Mouse (Mus musculus): Measurements from ENCODE around the gene Rps19bp1. TPM values are rescaled to one million over a fixed set of nuclear protein-coding genes. Genes with fewer than 3 reads are reported as not detected.
A peak's percentile ranks its signal among the peaks of the same experiment; 100 is the strongest.

The Rps19bp1 gene
- total RNA-seq, 2 experiments from 2014 or later, result 9.9 to 11.2 TPM

DNA sequence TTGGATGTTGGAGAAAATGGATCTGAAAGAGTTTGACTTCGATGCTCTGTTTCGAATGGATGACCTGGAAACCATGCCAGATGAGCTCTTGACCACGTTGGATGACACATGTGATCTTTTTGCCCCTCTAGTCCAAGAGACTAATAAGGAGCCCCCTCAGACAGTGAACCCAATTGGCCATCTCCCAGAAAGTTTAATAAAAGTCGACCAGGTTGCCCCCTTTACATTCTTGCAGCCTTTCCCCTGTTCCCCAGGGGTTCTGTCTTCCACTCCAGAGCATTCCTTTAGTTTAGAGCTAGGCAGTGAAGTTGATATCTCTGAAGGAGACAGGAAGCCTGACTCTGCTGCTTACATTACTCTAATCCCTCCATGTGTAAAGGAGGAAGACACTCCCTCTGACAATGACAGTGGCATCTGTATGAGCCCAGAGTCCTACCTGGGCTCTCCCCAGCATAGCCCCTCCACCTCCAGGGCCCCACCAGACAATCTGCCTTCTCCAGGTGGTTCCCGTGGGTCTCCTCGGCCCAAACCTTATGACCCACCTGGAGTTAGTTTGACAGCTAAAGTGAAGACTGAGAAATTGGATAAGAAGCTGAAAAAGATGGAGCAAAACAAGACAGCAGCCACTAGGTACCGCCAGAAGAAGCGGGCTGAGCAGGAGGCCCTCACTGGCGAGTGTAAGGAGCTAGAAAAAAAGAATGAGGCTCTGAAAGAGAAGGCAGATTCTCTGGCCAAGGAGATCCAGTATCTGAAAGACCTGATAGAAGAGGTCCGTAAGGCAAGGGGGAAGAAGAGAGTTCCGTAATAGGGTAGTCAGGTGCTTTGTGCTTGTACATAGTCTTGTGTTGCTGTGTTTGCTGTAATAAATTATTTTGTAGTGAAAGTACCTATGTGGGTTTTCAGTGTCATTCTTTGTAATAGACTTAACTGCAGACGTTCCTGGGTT, 7.2 kb downstream of the Rps19bp1 start:
- no peak for DNase-seq

DNA sequence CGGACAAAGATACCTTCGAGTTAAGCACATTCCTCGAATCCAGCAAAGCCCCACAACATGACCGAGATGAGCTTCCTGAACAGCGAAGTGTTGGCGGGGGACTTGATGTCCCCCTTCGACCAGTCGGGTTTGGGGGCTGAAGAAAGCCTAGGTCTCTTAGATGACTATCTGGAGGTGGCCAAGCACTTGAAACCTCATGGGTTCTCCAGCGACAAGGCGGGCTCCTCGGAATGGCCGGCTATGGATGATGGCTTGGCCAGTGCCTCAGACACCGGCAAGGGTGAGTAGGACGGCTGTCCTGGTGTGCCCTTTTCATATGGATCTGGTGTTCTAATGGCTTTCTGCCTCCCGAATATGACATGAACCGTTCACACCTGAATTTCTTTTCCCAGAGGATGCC, 7.9 kb downstream of the Rps19bp1 start:
- DNase-seq, result no peak

DNA sequence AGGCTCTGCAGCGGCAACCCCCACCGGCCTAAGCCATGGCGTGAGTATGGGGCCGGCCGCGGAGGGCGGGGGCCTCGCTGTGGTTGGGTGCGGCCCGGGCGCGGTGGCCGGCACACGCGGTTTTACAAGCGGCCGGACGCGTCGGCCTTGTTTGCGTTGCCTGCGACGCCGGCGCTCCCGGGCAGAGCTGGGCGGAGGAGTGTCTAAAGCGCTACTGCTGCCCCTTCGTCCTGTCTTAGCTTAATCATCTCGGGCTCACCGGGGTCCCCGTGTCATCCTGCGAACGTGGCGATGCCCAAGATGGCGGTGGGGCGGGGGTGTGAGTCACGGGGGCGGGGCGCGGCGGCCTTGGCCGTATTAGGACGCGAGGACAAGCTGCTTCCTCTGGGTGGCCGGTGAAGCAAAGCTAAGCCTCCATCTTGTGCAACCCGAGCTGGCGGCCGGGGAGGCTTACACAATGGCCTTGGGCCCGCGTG, 8.4 kb downstream of the Rps19bp1 start:
- peak; percentile 87 for DNase-seq

DNA sequence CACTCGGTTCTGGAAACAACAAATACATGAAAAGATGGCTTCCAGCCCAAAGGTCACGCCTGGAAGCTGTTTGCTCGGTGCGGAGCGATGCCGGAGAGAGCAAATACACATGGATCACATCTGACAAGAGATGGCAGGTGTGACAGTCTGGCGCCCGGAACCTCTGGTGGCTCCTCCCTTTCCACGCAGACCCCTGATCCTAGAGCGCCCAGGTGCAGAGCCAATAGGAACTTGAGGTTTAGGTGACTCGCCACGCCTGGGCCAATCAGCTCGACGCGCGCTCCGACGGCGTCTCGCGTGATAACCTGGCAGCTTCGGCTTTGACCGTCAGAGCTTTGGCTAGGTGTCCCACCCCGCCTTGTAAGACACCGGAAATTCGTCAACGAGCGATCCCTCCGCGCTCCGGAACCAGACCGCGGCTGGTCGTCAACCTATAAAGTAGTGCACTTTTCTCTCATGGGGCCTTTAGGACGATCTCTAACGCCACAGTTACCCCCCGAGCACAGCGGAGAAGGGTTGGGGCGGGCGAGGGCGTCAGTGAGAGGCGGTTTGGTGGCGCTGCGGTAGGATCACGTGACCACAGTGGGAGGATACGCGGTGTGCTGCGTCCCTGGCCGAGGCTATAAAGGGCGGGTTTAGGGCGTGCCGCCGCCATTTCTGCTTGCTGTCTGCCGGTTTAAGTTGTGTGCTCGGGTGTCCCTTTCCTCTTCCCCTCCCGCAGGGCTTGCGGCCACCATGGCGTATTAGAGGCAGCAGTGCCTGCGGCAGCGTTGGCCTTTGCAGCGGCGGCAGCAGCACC, 9.1 kb downstream of the Rps19bp1 start, which contains the start of gene Atf4:
Atf4 (plus strand) TSS at position 338 of the 799 bp plus-strand sequence.
- DNase-seq, result peak; percentile 99

DNA sequence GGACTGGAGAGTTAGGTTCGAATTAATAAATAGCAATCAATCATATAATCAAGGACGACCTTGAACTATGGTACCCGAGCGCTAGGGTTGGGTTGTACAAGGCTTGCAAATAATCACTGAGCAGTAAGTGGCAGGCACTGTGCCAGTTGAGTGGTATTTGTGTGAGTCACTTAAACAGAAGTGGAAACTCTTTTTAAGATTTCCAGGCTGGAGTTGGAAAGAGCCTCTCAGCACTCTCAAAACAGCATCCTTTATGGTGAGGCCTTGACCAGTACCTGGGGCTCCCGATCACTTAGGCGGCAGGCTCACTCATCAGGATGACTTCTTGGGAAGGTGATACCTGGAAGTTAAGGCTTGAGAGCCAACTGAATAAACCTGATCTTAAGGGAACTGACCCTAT, 9.9 kb downstream of the Rps19bp1 start:
- DNase-seq, result no peak

DNA sequence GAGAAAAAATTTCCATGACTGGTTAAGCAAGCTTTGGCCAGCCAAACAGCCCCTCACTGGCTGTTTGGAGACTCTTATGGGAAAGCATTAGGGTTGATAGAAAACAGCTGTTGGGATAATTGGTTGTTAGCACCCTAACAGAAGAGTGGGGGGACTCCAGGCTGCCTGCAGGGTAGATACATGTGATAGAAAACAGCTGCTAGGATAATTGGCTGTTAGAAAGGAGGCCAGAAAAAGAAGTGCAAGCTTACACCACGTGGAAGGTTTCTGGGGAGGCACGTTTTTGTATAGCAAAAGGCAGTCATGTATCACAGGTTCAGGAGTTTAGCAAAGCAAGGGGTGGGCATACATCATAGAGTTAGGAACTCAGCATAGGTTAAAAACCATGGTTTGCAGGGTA, 10.6 kb downstream of the Rps19bp1 start:
- no peak for DNase-seq

DNA sequence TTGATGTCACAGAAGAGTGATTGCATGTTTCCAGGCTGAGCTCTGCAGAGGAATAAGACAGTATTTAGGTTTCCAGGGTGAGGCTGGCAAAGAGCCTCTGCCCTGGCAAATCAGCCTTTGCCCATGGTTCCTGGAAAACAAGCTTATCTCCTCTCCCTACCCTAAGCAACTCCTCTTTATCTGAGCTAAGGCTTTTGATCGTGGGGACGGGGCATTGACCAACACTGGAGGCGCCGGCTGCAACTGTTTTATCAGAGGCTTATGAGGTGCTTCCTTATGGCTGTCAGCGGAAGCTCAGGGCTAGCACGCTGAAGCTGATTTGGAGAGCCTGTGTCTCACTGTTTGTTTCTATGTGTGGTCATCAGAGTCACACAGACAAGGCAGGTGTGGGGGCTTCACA, 13.5 kb downstream of the Rps19bp1 start:
- no peak for DNase-seq

DNA sequence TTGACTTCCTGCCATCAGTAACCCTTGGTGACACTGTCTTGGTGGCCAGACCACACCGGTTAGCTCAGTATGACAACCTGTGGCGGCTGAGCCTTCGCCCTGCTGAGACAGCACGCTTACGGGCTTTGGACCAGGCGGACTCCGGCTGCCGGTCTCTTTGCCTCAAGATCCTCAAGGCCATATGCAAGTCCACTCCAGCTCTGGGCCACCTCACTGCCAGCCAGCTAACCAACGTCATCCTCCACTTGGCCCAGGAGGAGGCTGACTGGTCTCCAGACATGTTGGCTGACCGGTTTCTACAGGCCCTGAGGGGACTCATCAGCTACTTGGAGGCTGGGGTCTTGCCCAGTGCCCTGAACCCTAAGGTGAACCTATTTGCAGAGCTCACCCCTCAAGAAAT, 14.4 kb downstream of the Rps19bp1 start:
- DNase-seq, result no peak

DNA sequence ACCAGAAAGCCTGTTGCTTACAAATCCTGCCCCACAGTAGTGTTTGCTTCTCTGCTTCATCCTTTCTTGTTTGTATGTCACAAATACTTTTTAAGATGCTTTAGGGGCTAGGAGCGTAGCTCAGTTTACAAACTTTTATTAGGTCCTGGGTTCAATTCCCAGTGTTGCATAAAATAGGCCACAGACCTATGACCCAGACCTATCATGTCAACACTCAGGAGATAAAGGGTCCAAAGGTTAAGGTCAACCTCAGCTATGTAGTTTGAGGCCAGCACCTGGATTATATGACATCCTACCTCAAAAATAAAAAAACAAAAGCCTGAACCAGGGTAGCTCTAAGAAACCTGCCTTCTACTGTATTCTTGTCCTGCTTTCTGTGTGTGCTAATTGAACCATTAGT, 15.5 kb downstream of the Rps19bp1 start:
- no peak for DNase-seq

DNA sequence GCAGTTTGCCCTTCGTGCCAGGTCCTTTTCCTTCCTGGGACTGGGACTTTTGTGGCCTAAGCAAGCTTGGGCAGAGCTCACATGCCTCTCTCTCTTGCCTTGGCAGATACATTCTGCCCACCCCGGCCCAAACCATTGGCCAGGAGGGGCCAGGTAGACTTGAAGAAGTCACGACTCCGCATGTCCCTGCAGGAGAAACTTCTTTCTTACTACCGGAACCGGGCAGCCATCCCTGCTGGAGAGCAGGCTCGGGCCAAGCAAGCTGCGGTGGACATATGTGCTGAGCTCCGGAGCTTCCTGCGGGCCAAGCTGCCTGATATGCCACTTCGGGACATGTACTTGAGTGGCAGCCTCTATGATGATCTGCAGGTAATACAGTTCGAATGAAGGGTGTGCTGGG, 16.0 kb downstream of the Rps19bp1 start:
- DNase-seq, result no peak

DNA sequence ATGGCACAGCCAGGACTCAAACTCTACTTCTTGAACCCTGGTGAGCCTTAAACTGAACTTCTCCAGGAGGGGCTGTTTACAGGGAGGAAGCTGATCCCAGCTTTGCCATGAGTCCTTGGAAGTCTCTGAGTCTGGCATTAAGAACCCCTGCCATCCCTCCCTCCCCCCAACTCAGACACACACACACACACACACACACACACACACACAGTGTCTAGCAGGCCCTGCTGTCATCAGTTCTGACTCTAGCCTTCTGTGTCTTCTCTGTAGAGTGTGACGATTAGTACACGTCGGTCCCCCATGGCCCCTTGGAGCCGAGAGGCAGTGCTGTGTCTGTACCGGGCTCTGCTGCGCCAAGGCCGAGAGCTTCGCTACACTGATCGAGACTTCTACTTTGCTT, 28.6 kb downstream of the Rps19bp1 start, which contains the start of gene AC140267.1:
AC140267.1 (plus strand) TSS at position 301 of the 400 bp plus-strand sequence.
- DNase-seq, result no peak

DNA sequence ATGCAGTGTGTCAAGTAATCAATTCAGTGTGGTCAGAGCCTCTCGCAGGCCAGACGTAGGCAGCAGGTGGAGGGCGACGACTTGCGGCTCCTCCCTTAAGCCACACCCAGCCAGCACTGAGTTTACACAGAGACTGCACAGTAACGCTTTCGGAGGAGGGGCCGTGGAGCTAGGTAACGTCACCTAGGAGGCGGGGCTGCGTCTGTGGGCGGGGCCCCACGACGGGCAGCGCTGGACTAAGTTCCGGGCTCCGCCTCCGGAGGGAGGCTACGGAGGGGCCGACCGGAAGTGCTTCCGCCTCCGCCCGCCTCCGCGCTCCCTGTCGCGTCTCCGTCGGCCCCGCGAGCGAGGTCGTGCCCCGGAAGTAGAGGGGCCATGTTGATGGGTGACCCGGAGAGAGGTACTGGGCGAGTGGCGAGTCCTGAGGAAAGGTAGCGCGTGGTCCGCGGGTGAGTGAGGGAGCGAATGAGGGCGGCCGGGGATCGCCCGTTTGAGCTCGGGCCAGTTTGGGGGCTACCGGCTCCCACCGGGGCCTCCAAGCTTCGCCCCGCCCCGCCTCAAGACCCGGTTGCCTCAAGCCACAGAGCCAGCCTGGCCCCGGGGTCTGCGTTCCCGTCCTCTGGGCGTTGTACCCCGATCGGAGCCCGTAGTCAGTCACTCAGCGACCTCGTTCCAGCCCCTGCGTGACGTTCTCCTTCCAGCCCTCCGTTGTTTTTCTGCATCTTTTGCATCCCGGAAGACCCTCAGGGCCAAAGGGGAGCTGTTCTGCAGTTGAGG, 30.2 kb downstream of the Rps19bp1 start, which contains the start of gene Mief1:
Mief1 (plus strand) TSS at position 286 of the 777 bp plus-strand sequence.
- peak; percentile 98 for DNase-seq

DNA sequence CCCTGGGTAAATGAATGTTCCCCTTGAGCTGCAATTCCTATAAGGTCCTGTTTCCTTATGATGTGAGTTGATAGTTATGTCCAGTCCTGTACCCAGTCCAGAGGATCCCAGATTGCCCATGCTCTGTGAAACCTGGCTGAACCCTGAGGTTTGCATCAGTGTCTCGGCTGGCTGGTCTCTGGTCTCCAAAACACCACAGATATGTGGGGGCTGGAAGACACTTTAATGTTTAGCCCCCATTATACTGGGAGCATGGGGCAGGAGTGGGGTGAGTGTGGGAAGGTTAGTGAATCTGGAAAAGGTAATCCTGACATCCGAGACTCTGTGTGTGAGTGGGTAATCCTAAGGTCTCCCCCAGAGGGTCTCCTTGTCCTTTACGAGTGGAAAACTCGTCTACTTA, 31.1 kb downstream of the Rps19bp1 start:
- no peak for DNase-seq

DNA sequence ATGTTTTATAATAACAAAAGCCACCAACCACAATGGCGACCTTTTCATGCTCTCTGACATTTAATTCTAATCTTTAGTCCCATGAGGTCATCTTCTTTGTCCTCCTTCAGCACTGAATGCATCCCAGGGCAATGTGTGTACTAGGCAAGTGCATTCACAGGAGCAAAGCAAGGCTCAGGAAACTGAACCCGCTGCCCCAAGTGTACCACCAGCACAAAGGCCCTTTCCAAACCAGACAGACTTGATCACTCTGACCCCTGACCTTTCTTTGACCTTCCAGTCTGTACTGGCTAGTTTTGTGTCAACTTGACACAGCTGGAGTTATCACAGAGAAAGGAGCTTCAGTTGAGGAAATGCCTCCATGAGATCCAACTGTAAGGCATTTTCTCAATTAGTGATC, 31.8 kb downstream of the Rps19bp1 start:
- no peak for DNase-seq

DNA sequence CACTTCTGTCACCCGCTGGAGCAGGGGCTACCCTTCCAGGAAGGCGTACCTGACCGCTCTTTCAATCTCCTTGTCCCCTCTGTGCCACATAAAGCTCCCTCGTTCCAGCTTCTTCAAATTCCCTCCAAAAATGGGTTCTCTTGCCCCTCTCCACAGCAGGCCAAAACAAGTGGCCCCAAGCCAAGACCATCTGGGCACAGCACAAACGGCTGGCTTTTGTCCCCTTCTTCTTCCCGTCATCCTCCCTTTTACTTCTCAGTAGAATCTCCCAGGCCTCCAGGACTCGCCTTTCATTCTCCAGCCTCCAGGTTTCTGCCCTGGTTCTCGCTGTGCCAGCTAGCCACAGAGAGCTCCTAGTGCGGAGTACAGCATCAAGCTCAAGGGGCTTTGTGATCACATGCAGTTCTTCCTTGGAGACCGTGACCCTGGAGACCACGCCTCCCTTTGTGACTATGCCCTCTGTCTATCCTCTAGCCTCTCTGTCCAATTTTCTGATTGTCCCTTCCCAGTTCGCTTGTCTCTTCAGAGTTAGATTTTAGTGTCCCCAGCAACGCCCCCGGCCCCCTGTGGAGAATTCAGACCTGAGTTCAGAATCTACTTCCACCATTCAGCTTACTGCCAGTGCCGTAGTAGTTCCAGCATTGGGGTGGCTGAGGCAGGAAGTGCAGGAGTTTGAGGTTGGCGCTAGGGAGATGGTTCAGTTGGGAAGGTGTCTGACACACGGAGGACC, 35.9 kb downstream of the Rps19bp1 start:
- DNase-seq, result no peak

DNA sequence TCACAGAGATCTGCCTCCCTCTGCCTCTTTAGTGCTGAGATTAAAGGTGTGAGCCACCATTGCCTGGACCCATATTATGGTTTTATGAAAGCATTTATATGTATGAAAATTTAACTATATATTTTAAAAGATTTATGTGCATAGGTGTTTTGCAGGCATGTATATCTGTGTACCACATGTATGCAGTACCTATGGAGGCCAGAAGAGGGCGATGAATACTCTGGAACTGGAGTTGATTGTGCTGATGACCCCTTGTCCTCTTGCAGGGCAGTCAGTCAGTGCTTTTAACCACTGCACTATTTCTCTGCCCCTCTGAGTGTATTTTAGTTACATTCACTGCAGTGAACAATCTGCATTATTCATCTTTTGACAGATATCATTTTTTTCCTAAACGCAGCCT, 38.3 kb downstream of the Rps19bp1 start:
- no peak for DNase-seq

DNA sequence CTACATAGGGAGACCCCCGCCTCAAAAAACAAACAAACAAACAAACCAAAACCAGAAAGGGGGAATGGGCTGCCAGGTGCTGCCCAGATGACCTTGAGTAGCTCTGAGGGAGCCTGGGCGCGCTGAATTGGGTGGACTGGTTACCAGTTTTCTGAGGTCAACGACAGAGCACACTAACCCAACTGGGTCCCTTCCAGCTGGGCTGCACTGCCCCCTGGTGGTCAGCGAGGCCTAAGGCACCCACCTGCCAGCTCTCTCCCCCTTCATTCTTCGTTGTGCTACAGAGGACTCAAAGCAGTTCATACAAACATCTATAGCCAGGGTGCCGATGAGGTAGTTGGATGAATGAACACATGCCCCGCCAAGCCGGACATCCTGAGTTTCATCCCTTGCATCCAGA, 38.9 kb downstream of the Rps19bp1 start:
- peak; percentile 43 for DNase-seq

DNA sequence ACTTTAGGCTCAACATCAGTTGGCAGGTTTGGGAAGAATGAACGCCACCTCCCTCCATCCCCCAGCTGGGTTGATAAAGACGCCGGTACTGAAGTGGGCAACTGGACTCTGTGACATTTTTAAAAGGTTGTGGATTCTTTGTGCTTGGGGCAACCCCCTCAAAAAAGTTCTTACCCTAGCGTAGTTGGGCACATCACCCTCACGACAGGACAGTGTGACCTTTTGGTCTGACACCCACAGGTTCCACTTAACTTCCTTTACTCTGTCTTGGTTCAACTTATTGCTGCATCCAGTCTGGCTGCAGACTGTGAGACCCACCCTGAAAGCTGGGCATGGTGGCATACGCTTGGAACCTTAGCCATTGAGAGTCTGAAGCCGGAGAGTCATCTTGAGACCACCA, 40.4 kb downstream of the Rps19bp1 start:
- no peak for DNase-seq

DNA sequence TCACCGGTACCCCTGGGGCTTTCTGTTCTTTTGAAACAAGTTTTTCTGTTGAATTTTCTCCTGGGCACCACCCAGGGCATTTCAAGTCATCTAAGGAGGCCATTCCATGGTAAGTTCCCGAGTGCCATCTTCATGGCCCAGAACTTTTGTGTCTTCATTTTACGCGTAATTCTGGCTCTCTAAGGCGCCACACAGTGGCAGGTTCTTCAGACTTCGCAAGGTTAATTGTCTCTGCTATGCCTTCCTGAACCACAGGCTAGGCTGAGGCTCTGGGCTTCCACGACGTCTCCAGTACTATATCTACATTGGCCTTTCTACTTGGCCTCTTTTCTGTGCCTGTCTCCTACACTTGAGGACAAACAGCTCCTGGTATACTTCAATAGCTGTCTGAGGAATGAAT, 43.1 kb downstream of the Rps19bp1 start:
- DNase-seq, result no peak

DNA sequence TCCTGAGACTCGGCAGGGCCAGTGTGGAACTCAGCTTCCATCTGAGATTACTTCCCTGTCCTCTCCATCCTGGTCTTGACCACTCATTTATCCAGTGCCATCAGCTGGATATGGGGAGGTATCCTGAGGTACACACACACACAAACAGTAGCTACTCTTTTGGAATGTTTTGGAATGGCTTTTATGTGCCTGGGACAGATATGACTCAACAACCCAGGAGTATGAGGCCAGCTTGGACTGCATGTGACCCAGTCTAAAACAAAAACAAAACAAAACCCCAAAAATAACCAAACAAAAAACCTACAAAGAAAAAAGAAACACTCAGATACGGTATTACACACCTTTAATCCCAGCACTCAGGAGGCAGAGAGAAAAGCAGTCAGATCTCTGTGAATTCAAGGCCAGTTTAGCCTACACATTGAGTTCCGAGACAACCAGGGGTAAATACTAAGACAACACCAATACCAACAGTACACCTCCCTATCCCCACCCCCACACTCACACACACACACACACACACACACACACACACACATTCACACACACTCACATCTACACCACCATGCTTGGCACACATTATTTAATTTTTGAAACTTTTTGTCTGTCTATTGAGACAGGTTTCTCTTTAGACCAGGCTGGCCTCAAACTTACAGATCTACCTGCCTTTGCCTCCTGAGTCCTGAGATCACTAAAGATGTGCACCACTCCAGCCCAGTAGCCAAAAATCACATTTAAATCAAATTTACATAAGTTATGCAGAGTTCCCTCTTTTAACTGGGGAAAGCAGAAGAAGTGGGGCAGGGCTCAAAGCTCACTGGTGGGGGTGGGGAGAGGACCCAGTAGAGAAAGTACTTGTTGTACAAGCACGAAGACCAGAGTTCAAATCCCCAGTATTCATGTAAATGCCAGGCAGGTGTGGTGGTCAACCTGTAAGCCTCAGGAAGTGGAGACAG, 44.1 kb downstream of the Rps19bp1 start:
- DNase-seq, result no peak
